Mouse (Mus musculus): ENCODE data around the gene Ttc23.
A peak's percentile ranks its signal among the peaks of the same experiment; 100 is the strongest.

Ttc23 gene

DNA sequence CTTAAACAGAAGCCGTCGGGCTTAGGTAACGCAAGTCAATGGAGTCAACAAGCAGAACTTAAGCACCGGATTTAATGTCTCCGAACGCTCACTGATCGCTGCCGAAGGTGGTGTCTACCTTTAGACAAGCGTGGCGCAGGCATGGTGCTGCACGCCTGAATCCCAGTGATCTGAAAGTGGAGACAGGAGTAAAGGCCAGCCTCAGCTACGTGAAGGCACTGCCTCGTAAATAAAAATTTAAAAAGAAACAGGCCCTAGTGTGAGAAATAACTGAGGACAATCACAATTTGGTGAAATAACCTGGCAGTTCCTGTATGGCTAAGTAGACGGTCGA lies 1.6 kb upstream of the Ttc23 start:
- no peak for DNase-seq (ENCODE audit: low spot score)

DNA sequence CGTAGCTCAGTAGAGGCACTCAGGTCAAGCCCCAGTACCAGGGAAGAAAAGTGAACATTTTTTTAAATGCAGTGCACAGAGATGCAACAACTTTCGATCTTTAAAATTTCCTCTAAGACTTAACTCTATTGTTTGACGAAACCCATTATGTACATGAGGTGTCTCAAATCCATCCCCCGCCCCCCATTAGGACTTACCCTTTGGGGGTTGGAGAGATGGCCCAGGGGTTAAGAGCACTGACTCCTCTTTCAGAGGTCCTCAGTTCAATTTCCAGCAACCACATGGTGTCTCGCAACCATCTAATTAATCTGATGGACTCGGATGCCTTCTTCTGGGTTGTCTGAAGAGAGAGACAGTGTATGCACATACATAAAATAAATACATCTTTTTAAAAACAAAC lies 1.1 kb upstream of the Ttc23 start:
- DNase-seq (ENCODE audit: low spot score), result no peak

DNA sequence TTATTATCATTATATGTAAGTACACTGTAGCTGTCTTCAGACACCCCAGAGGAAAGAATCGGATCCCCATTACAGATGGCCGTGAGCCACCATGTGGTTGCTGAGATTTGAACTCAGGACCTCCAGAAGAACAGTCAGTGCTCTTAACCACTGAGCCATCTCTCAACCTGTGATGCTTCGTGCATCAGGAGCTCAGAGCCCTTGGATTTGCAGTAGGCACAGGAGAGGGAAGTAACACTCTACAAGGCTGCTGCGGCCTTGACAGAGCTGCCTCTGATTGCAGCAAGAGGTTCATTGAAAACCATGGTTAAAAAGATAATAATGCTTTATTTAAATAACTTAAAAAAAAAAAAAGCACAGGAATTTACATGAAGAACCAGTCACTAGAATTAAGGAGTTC lies 1.2 kb downstream of the Ttc23 start:
- no peak for DNase-seq (ENCODE audit: low spot score)

DNA sequence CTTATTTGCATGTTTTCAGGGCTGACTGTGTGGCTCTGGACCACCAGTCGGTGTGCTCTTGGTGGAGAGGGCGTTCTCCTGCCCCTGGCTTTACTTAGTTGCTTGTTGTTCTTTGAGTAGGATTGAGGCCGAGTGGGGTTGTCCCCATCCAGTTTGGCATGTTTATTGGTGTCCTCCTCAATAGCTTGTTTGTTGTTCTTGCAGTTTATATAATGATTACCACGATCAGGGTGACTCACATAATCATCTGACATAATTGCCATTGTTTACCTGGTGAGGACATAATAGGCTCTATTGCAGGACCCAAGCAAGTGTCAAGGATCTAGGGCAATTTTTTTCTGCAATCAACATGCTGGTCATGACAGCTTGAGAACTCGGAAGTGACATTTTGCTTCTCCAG lies 5.0 kb downstream of the Ttc23 start:
- DNase-seq (ENCODE audit: low spot score), result no peak

DNA sequence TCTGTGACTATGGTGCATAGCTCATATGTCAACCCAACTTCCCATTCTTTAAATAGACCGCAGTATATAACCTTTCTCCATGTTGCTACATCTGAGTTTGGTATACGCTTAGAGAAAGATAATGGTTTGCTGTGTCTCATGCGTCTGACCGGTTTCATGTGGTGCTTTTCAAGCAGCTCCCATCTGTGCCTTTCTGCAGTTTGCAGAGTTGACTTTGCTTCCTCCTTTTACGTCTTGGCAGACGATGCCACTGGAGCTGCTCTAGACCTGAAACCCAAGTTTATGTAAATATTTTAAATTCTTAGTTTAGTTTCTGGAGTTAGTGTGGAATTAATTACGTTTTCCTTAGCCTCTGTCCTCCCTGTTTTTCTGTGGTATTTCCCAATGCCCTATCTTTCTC lies 7.5 kb downstream of the Ttc23 start:
- no peak for DNase-seq (ENCODE audit: low spot score)

DNA sequence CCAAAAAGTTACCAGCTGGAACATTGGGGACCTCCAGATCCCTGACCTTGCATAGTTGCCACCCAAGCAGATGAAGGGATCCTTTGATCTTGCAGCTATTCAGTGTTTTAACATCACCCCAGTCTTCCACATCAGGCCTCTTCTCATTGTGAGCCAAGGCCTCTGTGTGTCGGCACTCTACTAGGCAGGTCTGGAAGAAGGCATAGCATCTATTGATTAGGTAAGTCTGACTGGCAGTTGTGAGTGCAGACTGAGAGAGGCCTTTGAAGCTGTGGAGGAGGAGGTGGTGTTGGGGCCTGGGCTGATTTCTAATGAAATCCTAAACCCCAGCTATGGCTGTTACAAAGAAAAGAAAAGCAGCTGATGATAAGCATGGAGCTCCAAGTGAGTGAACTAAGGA lies 8.0 kb downstream of the Ttc23 start:
- no peak for DNase-seq (ENCODE audit: low spot score)

DNA sequence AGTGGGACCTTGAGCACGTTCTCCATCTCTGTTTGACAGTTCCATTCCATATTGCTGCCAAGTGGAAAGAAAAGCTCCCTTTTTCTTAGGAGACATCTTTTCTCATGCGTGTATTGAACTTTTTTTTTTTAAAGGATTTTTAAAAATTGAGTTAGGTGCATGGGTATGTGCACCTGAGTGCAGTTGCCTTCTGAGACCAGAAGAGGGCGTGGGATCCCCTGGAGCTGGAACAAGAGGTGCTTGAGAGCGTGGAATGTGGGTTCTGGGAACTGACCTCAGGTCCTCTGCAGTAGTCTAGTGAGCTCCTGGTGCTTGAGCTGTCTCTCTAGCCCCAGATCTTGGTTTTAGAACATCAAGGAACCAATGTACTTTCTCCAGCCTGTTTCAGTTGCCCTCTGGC lies 10.9 kb downstream of the Ttc23 start:
- no peak for DNase-seq (ENCODE audit: low spot score)

DNA sequence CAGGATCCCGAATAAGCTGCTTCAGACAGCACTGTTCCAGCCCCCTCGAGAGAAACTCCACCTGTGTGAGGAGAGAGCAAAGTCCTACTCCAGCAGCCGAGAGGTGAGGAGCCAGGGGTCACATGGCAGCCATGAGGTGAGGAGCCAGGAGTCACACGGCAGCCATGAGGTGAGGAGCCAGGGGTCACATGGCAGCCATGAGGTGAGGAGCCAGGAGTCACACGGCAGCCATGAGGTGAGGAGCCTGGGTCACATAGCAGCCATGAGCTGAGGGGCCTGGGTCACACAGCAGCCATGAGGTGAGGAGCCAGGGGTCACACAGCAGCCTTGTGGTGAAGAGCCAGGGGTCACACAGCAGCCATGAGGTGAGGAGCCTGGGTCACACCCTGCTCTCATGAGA lies 15.2 kb downstream of the Ttc23 start:
- DNase-seq (ENCODE audit: low spot score), result no peak

DNA sequence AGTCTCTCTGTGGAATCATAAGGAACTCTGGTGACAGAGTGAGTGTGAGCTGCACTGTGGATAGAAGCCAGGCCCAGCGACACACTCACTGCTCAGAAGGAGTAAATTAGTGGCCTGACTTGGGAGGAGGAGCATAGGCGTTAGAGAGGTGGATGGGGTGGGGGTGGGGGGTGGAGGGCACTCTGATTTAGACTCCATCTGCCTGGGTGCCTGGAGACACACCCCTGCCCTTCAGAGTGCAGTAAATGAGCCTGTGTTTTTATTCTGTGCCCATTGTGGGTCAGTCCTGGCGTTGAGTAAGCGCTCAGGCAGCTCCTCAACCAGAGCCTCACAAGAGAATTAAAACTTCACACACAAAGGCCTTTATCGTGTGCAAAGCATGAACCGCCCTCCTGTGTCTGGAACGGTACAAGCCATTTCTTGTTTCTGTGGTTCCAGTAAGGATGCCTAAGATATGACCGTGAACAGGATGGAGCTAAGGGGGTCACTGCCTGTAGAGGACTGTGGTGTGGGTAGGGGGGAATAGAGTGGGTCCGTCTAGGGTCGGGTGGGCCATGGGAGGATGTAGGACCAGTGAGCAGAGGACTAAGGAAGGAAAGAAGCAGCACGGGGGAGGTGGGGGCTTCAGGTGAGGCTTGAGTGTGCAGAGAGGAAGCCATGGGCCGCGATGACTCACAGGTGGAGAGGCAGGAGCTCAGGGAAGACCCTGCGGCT lies 16.9 kb downstream of the Ttc23 start:
- no peak for DNase-seq (ENCODE audit: low spot score)

DNA sequence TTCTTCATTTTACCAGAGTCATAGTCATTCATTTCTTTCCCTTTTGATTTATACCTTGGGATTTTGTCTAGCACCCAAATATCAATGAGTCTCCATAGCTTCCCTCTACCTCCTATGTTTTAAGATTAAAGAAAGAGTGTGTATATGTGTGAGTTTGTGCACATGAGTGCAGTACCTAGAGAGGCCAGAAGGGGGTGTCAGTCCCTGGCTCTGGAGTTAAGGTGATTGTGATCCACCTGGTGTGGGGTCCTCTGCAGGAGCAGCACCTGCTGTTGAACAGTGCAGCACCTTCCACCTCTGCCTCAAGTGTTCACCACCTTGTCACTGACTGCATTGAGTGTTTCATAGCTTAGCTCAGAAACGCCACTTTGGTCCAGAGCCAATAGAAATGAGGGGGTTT lies 23.8 kb downstream of the Ttc23 start:
- no peak for DNase-seq (ENCODE audit: low spot score)

DNA sequence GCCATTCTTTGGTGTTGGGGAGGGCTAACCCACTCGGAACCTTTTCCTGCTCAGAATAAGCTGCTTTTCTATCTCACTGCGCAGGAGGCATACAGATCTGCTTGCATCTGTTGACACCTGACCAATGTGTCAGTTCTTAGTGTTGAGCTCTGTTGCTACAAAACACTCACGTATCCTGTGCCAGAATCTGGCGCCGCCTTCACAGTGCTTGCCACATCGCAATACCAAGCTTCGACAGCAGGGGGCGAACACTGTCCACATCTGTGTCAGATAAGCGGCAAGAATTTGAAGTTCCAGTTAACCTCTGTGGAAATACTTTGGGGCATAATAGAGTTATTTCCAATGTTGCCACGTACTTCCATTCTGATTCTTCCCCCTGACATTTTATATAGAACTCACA lies 25.4 kb downstream of the Ttc23 start:
- DNase-seq (ENCODE audit: low spot score), result peak; percentile 97

DNA sequence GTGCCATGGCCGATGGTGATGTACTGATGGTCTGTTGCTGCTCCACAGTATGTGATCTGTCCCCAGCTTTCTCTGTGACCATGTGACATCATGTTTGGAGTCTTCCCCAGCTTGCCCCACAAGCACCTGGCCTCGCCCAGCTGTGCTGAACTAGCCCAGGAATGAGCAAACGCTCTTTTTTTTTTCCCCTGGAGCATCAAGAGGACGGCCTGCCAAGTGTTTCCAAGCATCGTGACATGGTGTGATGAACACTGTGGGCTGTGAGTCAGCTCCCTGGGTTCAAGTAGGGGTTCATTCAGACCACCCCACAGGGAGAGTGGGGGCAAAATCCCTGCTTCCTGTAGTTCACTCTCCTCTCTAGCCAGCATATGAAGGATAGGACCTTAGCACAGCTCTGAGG lies 26.4 kb downstream of the Ttc23 start:
- no peak for DNase-seq (ENCODE audit: low spot score)

DNA sequence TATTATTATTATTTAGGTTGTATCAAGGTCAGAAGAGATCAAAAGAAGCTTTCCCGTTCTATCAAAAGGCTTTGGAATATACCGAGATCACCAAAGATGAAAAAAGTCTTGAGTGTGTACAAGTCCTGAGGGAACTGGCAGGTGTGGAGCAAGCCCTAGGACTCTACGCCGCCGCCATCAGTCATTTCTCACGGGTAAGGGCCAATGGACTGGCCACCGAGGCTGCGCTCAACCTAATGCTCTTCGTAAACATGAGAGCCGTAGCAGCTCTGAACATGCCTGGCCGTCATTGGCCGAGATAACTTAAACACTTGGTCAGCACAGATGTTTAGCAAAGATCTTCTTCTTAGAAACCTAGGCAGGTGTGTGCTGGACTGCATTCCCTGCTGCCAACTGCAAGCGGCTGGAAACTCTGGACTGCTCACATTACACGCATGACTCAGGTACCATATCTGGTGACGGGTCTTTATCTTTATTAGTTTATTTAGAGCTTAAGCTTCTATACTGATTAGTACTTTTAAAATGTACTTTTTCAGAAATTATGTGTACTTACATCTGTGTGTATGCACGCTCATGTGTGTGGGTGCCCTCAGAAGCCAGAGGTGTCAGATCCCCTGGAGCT lies 31.8 kb downstream of the Ttc23 start:
- no peak for DNase-seq (ENCODE audit: low spot score)

DNA sequence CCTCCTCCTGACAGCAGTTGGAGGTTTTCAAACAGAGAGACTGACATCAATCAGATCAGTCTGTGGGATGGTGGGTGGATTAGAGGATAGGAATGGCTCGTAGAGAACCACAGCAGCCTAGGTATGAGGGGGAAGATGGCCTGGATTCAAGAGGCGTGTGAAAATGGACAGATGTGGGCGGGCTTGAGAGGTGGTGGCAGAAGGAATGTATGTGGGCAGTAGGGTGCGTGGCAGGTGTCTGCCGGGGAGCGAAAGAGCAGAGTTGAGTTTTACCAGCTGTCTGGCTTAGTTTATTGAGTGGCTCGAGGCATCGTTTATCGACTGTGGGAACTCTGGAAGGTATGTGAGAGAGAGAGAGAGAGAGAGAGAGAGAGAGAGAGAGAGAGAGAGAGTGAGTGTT lies 33.9 kb downstream of the Ttc23 start:
- no peak for DNase-seq (ENCODE audit: low spot score)

DNA sequence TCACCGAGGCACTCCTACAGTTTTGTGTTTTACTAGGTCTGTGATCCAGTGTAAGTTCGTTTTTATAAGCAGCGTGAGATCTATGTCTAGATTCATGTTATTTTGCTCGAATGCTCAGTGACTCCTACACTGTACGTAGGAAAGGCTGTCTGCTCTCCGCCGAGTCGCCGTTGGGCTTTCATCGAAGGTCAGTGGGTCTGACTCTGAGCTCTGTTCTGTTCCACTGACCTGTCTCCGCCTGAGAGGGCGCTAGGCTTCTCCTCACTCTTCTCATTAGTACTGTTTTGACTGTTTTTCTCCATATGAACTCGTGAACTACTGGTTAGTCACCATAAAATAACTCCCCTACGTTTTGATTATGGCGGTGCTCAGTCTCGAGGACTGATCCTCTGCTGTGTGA lies 35.8 kb downstream of the Ttc23 start:
- no peak for DNase-seq (ENCODE audit: low spot score)

DNA sequence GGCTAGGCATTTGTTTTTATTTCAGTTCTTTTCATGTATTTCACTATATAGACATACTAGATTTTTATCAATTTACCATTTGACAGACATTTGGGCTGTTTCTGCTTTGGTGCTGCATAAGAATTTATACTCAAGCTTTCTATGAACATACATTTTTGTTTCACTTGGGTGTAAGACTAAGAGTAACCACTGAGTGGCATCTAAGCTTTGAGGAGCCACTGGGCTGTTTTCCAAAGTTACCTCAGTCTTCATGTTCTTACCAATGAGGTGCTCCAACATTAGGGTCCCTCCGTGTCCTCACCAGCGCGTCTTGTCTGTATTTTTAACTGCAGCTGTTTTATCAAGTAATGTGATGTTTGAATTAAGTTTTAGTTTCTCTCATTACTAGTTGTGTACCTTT lies 39.3 kb downstream of the Ttc23 start:
- DNase-seq (ENCODE audit: low spot score), result no peak

DNA sequence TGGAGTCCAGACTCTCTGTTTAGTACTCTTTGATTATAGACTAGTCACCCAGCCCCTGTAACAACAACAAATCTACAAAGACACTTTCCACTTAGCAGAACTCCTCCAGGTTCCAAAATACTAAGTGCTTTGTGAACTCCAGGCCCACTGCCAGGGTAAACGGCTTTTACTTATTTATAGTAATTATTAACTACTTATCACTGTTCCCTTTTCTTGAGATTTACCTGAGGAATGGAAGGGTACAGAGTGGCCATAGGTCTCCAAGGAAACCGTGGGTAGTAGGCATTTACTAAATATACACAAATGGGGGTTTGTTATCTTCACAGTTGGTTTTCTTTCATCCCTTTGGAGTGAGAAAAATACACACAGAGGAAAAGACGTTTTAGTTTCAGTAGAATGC lies 41.1 kb downstream of the Ttc23 start:
- DNase-seq (ENCODE audit: low spot score), result no peak

DNA sequence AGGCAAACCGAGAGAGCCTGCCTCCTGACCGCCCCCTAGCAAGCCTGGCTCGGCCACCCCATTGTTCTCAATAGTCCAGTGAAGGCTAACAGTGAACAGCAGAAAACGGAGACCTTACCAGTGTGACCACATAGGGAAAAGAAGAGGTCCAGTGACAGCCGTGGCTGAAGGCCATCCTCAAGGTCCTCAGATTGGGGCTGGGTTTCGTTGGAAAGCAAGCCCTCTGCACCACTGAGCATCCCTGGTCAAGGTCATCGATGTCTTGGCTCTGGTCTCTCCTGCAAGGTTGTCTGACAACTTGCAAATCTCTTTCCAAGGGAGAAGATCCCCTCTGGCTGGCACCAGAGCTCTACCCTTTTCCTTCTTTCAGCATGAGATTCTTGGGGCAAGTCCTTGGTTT lies 42.6 kb downstream of the Ttc23 start:
- no peak for DNase-seq (ENCODE audit: low spot score)

DNA sequence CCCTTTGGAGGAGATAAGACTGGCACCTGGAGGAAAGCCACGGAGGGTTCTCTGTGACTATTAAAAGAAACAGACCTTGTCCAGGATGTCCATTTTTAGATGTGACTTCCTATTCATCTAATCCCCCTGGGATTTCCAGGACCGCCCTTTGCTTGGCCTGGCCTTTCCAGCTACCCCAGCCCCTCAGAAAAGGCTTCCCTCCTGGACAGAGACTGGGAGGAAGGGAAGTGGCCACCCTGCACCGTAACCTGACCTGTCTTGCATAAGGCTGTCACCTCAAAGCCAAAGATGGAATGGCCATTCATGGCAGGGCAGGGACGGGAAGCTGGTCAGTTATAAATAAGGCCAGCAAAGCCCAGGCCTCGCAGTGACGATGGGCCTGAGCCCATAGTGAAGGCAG lies 43.8 kb downstream of the Ttc23 start:
- DNase-seq (ENCODE audit: low spot score), result no peak

DNA sequence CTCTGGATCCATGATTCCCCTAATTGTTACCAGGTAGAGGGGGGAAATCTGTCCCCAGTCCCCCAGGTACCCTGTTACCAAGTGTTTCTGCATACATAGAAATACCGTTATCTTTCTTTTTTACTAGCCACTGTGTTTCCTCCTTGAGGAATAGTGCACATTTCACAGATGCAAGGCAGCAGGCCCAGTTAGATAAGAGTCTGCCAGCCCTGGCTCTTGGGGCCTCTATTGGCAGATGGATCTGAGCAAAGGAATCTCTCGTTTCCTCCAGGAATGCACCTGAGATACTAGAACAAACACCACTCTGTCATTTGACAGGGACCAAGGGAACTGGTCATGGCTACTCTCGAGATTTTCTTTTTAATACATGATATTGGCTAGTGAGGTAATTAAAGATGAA lies 44.9 kb downstream of the Ttc23 start:
- DNase-seq (ENCODE audit: low spot score), result no peak

DNA sequence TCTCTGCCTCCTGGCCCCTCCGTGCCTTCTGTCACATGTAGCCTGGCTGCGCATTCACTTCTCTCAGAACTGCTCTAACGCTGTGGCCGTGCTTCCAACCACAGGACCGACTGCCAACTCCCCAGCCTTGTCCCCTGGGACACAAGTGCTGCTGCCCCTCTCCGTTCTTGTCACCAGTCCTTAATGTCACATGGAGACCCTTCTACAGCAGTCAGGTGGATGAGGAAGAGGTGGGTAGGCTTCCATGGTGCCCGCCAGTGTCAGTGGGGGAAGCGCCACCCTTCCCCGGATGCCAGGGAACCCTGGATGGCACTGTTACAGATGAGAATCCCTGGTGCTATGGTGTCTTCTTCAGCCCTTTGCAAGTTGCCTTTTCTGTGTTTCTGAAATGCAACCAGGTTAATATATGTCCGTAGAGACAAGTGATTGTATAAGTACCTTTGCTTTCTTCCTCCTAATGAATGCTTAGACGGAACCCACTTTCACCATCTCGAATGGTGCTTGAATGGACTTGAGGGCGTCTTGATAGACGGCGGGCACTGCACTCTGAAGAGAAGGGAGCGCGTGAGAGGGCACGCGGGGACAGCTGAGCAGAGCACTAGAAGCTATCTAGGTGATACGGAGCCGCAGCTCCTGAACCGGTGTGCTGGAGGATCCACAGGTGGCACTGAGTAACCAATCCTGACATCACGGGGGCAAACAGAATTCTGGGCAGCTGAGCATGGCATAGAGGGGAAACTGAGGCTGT lies 45.8 kb downstream of the Ttc23 start:
- no peak for DNase-seq (ENCODE audit: low spot score)

DNA sequence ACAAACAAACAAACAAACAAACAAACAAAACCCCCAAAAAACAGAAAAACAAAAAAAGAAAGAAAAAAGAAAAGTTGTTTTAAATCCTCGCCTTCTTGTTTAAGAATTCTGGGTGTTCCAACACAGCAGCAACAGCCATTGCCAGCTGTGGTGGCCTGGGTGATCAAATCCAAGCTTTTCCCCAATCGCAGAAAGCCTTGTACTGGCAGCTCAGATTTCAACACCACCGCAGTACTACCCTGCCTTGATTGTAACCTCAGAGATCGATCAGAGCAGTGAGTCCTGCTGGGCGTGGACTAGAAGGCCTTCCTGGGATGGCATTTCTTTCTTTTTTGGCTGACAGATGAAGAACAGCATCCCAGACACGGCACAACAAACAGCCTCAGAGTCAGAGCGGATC lies 48.7 kb downstream of the Ttc23 start:
- DNase-seq (ENCODE audit: low spot score), result no peak

DNA sequence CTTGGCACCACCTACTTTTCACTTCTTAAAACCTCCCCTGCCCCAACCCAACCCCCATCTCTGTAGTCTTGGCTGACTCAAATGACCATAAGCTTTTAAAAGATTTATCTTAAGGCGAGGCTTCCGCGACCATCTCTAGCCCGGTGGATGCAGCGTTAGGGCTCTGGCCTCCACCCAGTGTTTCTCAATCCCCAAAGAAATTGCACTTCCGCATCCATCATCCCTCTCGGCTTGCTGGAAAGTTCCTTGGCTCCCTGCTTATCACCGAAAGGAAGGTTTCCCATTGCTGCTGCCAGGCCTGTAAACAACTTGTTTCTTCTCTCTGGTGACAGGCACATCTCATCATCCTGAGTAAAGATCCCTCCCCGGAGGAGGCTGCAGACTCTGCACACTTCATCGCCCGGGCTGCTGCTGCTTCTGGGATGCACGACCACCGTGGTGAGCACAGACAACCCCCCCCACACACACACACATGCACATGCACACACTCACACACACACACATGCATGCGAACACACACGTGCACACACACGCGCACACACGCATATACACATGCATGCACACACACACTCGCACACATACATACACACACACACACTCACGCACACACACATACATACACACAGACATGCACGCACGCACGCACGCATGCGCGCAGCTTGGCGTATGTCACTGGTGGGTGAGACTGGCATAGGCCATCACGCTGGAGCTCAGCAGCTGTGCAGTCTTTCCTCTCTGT lies 50.9 kb downstream of the Ttc23 start:
- no peak for DNase-seq (ENCODE audit: low spot score)

Data from ovary, postnatal 10 days (tissue).